Mouse (Mus musculus) bone marrow, adult 2 months (tissue): ENCODE data around the gene Pdcd1.

Experiments
- CTCF ChIP-seq: fragments of 200-500 bp; IDR thresholded peaks from 2 replicates; pipeline ENCODE4 v1.5.1; 2011; ENCODE audit warnings: low read length, control low read depth; ENCODE audit not compliant: control insufficient read depth, insufficient read depth
- POLR2A ChIP-seq: fragments of 200-500 bp; IDR thresholded peaks from 2 replicates; pipeline ENCODE4 v1.6.1; 2011; ENCODE audit warnings: low read depth, mild to moderate bottlenecking, control low read depth, low read length, borderline replicate concordance; ENCODE audit not compliant: control insufficient read depth

GRCm38 (mm10) chr1:94054481-94054880 is 2.1 kb upstream of the Pdcd1 start:
- TF ChIP-seq POLR2A (no peak), CTCF (no peak)
